Mouse (Mus musculus): ENCODE measurements around the gene Tmem130.

- TF ChIP-seq CTCF (IDR thresholded peaks at IDR 0.05; ENCODE audit: extremely low read depth, insufficient read depth, low read length) (no peak), POLR2A (IDR thresholded peaks at IDR 0.05; ENCODE audit: extremely low read depth, insufficient read depth, low read length) (no peak)
These were observed 35.5 kb upstream of the Tmem130 start for GRCm38 (mm10) chr5:144797116-144797515.

Data from cortical plate, adult 2 months (tissue).